In genomic region chr6:5993056-5993455, GRCm38 (mm10) we compare ENCODE assay signal across 10 mouse cellular contexts.
DNase-seq lines count a peak whose midpoint lies in the region; ATAC-seq and TF ChIP-seq lines count a peak whose summit lies in the region.
"Had no signal": no experiment of that assay in that cellular context is flagged by ENCODE, and none has a peak within 500 bp of the region (broad histone marks: within the 10 kb centered on the region; RNA-seq: fewer than 3 reads in every experiment).

No protein-coding gene starts in this region.

- H3K27me3 ChIP-seq in cerebellum, adult 2 months (ENCODE audit: control insufficient read depth, insufficient read depth, low read length): no peaks in the 10 kb centered on the region
- no peaks in the 10 kb centered on the region for H3K27me3 ChIP-seq in hindbrain, embryonic 16.5 days (replicated peaks; ENCODE audit: control insufficient read depth, insufficient read depth, low read length)
- H3K27me3 ChIP-seq in hindbrain, embryonic 12.5 days: no peaks in the 10 kb centered on the region
- no peaks in the 10 kb centered on the region for H3K27me3 ChIP-seq in lung, embryonic 16.5 days (ENCODE audit: control insufficient read depth, insufficient read depth, low read depth, low read length)
- H3K27me3 ChIP-seq: midbrain, embryonic 12.5 days had no signal

- H3K4me1 ChIP-seq in cerebellum, adult 2 months (ENCODE audit: control insufficient read depth, insufficient read depth, low read length): peaks cover 5% of the 10 kb centered on the region
- H3K4me1 ChIP-seq in hindbrain, embryonic 16.5 days (ENCODE audit: control insufficient read depth, insufficient read depth, low read depth, low read length): peaks cover 6% of the 10 kb centered on the region; the same call in 1 of the 2 replicates
- H3K4me1 ChIP-seq in hindbrain, embryonic 12.5 days: peaks cover 17% of the 10 kb centered on the region
- peaks cover 20% of the 10 kb centered on the region for H3K4me1 ChIP-seq in lung, embryonic 16.5 days (replicated peaks; ENCODE audit: control insufficient read depth, insufficient read depth, low read length)
- peaks cover 15% of the 10 kb centered on the region for H3K4me1 ChIP-seq in olfactory bulb, adult 2 months (ENCODE audit: control insufficient read depth, insufficient read depth, low read length)

- DNase-seq in cerebellum, adult 9-11 months: peak; percentile 27
- no peak for DNase-seq in cerebellum, adult 2 months
- DNase-seq in lung, adult 18-20 months: no peak
- DNase-seq: liver had no signal

- TF ChIP-seq POLR2A in cerebellum, adult 2 months (IDR thresholded peaks at IDR 0.05; ENCODE audit: borderline replicate concordance, insufficient read depth, low read length): no peak
- no peak for TF ChIP-seq POLR2A in olfactory bulb, adult 2 months (IDR thresholded peaks at IDR 0.05; ENCODE audit: insufficient read depth, low read depth, low read length)

- H3K27ac ChIP-seq in cerebellum, adult 2 months (ENCODE audit: insufficient read depth, low read length): no peak overlapping the region
- peak overlapping the region; percentile 18; the same call in 1 of the 2 replicates for H3K27ac ChIP-seq in hindbrain, embryonic 16.5 days (ENCODE audit: low read depth, low read length)
- H3K27ac ChIP-seq in hindbrain, embryonic 12.5 days: no peak overlapping the region
- H3K27ac ChIP-seq in lung, embryonic 16.5 days (ENCODE audit: low read length): no peak overlapping the region
- peak overlapping the region; percentile 53; the same call in 1 of the 2 replicates for H3K27ac ChIP-seq in olfactory bulb, adult 2 months (ENCODE audit: insufficient read depth, low read depth, low read length)
- H3K27ac ChIP-seq: midbrain, embryonic 12.5 days had no signal

- WGBS in cerebellum, adult 2 months: 69% methylated on average over 7 of the region's 7 CpGs
- 32% methylated on average over 7 of the region's 7 CpGs for WGBS in hindbrain, embryonic 16.5 days
- 49% methylated on average over 7 of the region's 7 CpGs for WGBS in hindbrain, embryonic 12.5 days
- 26% methylated on average over 7 of the region's 7 CpGs for WGBS in lung, embryonic 16.5 days
- 15% methylated on average over 7 of the region's 7 CpGs for WGBS in olfactory bulb, adult 2 months

- H3K9ac ChIP-seq in hindbrain, embryonic 16.5 days (ENCODE audit: low read depth, low read length): no peak overlapping the region
- no peak overlapping the region for H3K9ac ChIP-seq in hindbrain, embryonic 12.5 days
- H3K9ac ChIP-seq in lung, embryonic 16.5 days (ENCODE audit: low read length): no peak overlapping the region
- H3K9ac ChIP-seq: midbrain, embryonic 12.5 days had no signal

- H3K36me3 ChIP-seq in hindbrain, embryonic 16.5 days (ENCODE audit: control insufficient read depth, insufficient read depth, low read length): no peaks in the 10 kb centered on the region
- no peaks in the 10 kb centered on the region for H3K36me3 ChIP-seq in hindbrain, embryonic 12.5 days
- no peaks in the 10 kb centered on the region for H3K36me3 ChIP-seq in lung, embryonic 16.5 days (ENCODE audit: control insufficient read depth, insufficient read depth, low read length)
- H3K36me3 ChIP-seq: midbrain, embryonic 12.5 days had no signal

- TF ChIP-seq CTCF in cerebellum, adult 2 months (IDR thresholded peaks at IDR 0.05; ENCODE audit: borderline replicate concordance, insufficient read depth, low read depth, low read length): no peak
- no peak for TF ChIP-seq CTCF in olfactory bulb, adult 2 months (IDR thresholded peaks at IDR 0.05; ENCODE audit: insufficient read depth, low read depth, low read length)

- ATAC-seq in hindbrain, embryonic 16.5 days: no peak
- ATAC-seq in hindbrain, embryonic 12.5 days (ENCODE audit: low FRiP score): no peak
- ATAC-seq in lung, embryonic 16.5 days (ENCODE audit: low read depth): peak; percentile 24; the same call in 1 of the 2 replicates
- no peak for ATAC-seq in megakaryocyte, adult 5-6 weeks (ENCODE audit: poor library complexity, severe bottlenecking)

- H3K9me3 ChIP-seq in hindbrain, embryonic 16.5 days (ENCODE audit: control insufficient read depth, low read length): no peaks in the 10 kb centered on the region
- H3K9me3 ChIP-seq in hindbrain, embryonic 12.5 days (replicated peaks): no peaks in the 10 kb centered on the region
- no peaks in the 10 kb centered on the region for H3K9me3 ChIP-seq in lung, embryonic 16.5 days (ENCODE audit: control insufficient read depth, low read length)
- H3K9me3 ChIP-seq: midbrain, embryonic 12.5 days had no signal

- H3K4me2 ChIP-seq in hindbrain, embryonic 16.5 days (ENCODE audit: low read length): no peak overlapping the region
- no peak overlapping the region for H3K4me2 ChIP-seq in hindbrain, embryonic 12.5 days (replicated peaks)
- no peak overlapping the region for H3K4me2 ChIP-seq in lung, embryonic 16.5 days (ENCODE audit: low read depth, low read length)
- H3K4me2 ChIP-seq: midbrain, embryonic 12.5 days had no signal

- H3K4me3 ChIP-seq in cerebellum, adult 2 months (replicated peaks; ENCODE audit: insufficient read depth, low read depth, low read length): no peak overlapping the region
- no peak overlapping the region for H3K4me3 ChIP-seq in hindbrain, embryonic 16.5 days (ENCODE audit: low read length)
- H3K4me3 ChIP-seq in hindbrain, embryonic 12.5 days: no peak overlapping the region
- H3K4me3 ChIP-seq in lung, embryonic 16.5 days (ENCODE audit: low read length): no peak overlapping the region
- H3K4me3 ChIP-seq in olfactory bulb, adult 2 months (ENCODE audit: insufficient read depth, low read depth, low read length): no peak overlapping the region
- H3K4me3 ChIP-seq: midbrain, embryonic 12.5 days had no signal

Comparison
In these comparisons a context has a peak if more than half of its experiments do, and no peak if none do; other contexts are left out.
1. H3K27ac ChIP-seq: peak in hindbrain, embryonic 16.5 days (single experiment) and olfactory bulb, adult 2 months (single experiment); none in cerebellum, adult 2 months (single experiment), hindbrain, embryonic 12.5 days (single experiment) and lung, embryonic 16.5 days (single experiment).